Mouse (Mus musculus): ENCODE data around the gene Bri3.

GRCm38 (mm10) chr5:144358592-144358917 is 114.3 kb downstream of the Bri3 start:
- TF ChIP-seq CTCF (IDR thresholded peaks at IDR 0.05) (no peak), POLR2A (IDR thresholded peaks at IDR 0.05; ENCODE audit: insufficient read depth, low read depth, low read length) (no peak)
